Mouse (Mus musculus): ENCODE measurements around the gene Mageb4.
"Not testable (repeated sequence)": the region's sequence is repeated elsewhere in the genome, so short reads cannot be mapped to it uniquely, and the experiment has no call there.

Mageb4 gene

DNA sequence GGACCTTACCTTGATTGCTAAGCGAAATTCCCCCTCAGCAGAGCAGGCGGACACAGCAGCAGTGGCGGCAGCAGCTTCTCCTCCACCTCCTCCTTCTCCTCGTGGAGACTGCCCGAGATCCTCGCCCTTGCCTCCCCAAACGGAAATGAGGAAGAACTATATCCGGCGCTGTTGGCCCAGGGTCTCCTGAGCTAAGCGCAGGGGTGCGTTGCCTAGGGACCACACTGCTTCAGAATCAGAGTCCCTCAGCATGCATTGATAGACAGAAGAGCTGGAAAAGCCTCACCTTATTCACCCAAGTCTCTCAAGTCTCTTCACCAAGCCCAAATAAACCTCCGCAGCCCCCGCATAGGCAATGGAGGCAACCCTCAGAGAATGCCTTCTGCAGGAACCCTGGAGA, at the start of gene Mageb4:
Mageb4 (minus strand) TSS at position 101 of the 400 bp plus-strand sequence.
- not testable (repeated sequence) for DNase-seq

DNA sequence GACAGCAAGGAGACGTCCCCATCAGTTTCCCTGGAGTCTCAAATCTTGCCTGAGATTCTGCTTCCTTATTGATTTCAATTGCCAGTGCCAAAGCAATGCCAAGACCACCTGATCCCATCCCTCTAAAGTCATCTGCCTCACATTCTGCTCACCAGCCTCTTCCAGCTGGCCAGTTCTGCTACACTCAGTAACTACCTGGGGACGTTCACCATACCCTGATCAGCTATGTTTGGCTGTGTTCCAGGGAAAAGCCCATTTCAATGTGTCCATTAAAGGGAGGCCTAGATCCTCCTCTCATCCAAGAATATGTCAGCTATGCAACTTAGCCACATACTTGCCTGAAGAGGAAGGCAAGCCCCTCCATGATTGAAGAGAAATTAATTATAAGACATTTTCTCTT, 20.3 kb downstream of the Mageb4 start:
- DNase-seq, result not testable (repeated sequence)

DNA sequence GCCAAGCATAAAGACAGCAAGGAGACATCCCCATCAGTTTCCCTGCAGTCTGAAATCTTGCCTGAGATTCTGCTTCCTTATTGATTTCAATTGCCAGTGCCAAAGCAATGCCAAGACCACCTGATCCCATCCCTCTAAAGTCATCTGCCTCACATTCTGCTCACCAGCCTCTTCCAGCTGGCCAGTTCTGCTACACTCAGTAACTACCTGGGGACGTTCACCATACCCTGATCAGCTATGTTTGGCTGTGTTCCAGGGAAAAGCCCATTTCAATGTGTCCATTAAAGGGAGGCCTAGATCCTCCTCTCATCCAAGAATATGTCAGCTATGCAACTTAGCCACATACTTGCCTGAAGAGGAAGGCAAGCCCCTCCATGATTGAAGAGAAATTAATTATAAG, 58.9 kb downstream of the Mageb4 start:
- not testable (repeated sequence) for DNase-seq

DNA sequence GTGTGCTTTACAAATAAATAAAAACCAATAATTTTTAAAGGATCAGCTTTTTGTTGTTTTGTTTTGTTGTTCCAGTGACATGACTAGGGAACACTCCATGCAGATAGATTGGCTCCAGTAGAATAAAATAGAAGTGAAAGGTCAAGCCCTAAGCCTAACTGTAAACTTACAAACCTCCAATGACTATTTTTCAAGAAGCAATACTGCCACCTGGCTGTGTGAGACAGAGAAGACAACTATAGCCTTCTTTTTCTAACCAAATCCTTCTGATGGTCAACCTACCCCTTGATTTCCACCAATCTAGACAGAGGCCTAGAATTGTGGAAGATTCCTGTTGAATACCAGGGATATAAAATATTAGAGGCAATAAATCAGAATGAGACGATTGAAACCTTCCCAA, 67.6 kb downstream of the Mageb4 start:
- DNase-seq, result no peak

All from lung, postnatal 36 days (tissue).